Mouse (Mus musculus) E14TG2a.4 (cell line): ENCODE results near the gene Actr6.

Source experiments
- CTCF ChIP-seq: conservative IDR thresholded peaks from 2 replicates; pipeline ENCODE4 v1.5.1; 2014; ENCODE audit warnings: low read length
- POU5F1 ChIP-seq: IDR thresholded peaks from 2 replicates; pipeline ENCODE4 v1.6.1; 2014; ENCODE audit warnings: low read length, borderline replicate concordance

DNA sequence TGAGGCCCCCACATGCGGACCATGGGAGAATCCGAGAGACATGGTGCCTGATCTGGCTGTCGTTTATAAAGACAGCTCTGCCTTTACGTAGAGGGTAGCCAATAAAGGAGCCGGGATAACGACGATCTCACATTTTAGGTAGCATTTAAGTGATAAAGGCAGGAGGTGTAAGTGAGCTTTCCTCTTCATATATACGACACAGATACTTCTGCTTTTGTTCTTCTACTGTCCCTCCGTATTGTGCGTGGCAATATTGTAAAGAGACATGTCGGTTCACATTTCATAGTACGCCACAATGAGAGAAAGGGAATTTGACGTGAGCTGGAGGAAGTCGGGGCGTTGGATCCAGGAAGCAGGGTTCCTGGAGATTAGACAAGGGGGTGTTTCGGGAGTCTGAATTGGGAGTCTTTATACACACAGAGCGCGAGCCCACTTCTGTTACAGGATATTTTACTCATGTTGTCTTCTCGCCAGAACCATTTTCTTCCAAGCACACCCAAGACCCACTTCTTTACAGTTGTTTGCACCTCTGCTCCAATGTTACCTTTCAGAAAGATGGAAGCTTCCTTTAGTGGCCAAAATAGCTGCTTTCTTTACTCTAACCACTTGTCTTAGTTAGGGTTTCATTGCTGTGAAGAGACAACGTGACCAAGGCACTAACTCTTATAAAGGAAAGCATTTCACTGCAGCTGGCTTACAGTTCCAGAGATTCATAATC, 36.7 kb downstream of the Actr6 start:
- TF ChIP-seq CTCF: no peak
- no peak for TF ChIP-seq POU5F1
